Mouse (Mus musculus) c-Kit-positive CD71-positive TER-119-negative erythroid progenitor cells, embryonic 14.5 days (primary cell): ENCODE measurements around the gene Gm10775.
A peak's percentile ranks its signal among the peaks of the same experiment; 100 is the strongest.

Source experiments
- DNase-seq: peaks from one replicate; pipeline ENCODE4 v3.0.0-alpha.2; 2013; ENCODE audit warnings: low read depth

Gene Gm10775

GRCm38 (mm10) chr13:65259239-65259638 lies at the start of gene Gm10775:
TSS of gene Gm10775 (plus strand) at chr13:65259539.
- no peak for DNase-seq

GRCm38 (mm10) chr13:65225945-65226344 lies 33.4 kb upstream of the Gm10775 start:
- DNase-seq = no peak

- no peak for DNase-seq
These were observed 32.7 kb upstream of the Gm10775 start for GRCm38 (mm10) chr13:65226657-65227056.

- DNase-seq = no peak
These were observed 22.1 kb upstream of the Gm10775 start for GRCm38 (mm10) chr13:65237211-65237610.

- peak; percentile 96 for DNase-seq
These were observed 18.7 kb upstream of the Gm10775 start for GRCm38 (mm10) chr13:65240509-65241098.

- DNase-seq = peak; percentile 87
These were observed 18.2 kb upstream of the Gm10775 start for GRCm38 (mm10) chr13:65241099-65241626.

- no peak for DNase-seq
These were observed 17.6 kb upstream of the Gm10775 start for GRCm38 (mm10) chr13:65241627-65242318.

GRCm38 (mm10) chr13:65242319-65242787 lies 17.0 kb upstream of the Gm10775 start:
- no peak for DNase-seq

- DNase-seq = no peak
These were observed 16.1 kb upstream of the Gm10775 start for GRCm38 (mm10) chr13:65243273-65243672.

GRCm38 (mm10) chr13:65258175-65258954 lies 974 bp upstream of the Gm10775 start:
- no peak for DNase-seq

- DNase-seq = no peak
These were observed 2.7 kb downstream of the Gm10775 start for GRCm38 (mm10) chr13:65262086-65262485.

GRCm38 (mm10) chr13:65277994-65278382 lies 18.6 kb downstream of the Gm10775 start:
- no peak for DNase-seq

GRCm38 (mm10) chr13:65278383-65279341 lies 19.3 kb downstream of the Gm10775 start, which contains the start of gene Zfp369:
TSS of gene Zfp369 (plus strand) at chr13:65278814.
- peak; percentile 76 for DNase-seq

GRCm38 (mm10) chr13:65286771-65287170 lies 27.4 kb downstream of the Gm10775 start:
- DNase-seq = no peak

- no peak for DNase-seq
These were observed 37.0 kb downstream of the Gm10775 start for GRCm38 (mm10) chr13:65296354-65296753.
